Mouse (Mus musculus) limb, embryonic 11.5 days (tissue): Measurements from ENCODE around the gene Plekho2. TPM values are rescaled to one million over a fixed set of nuclear protein-coding genes. Genes with fewer than 3 reads are reported as not detected.
A peak's percentile ranks its signal among the peaks of the same experiment; 100 is the strongest.

Experiments used
- ATAC-seq: fragments of 200-750 bp; cut with Nextera tagmentation; 2 replicates; pipeline ENCODE4 v1.8.0; 2017; ENCODE audit warnings: low read depth; ENCODE audit not compliant: insufficient number of reproducible peaks, low FRiP score, low TSS enrichment
- DNase-seq: peaks from one replicate; pipeline ENCODE4 v3.0.0-alpha.2; 2015; ENCODE audit warnings: low spot score
- H3K27ac ChIP-seq: fragments of 300-500 bp; sonication (generic); replicated peaks from 2 replicates; pipeline ENCODE4 v1.5.1; 2014; ENCODE audit warnings: low read depth, mild to moderate bottlenecking, low read length
- H3K27me3 ChIP-seq: fragments of 300-500 bp; sonication (generic); 2 replicates; pipeline ENCODE4 v1.6.1; 2014; ENCODE audit warnings: mild to moderate bottlenecking, low read length, mixed read lengths; ENCODE audit not compliant: control insufficient read depth, insufficient read depth
- H3K36me3 ChIP-seq: fragments of 300-500 bp; sonication (generic); 2 replicates; pipeline ENCODE4 v1.6.1; 2014; ENCODE audit warnings: mild to moderate bottlenecking, low read length, moderate library complexity, mixed read lengths; ENCODE audit not compliant: control insufficient read depth, insufficient read depth
- H3K4me1 ChIP-seq: fragments of 300-500 bp; sonication (generic); 2 replicates; pipeline ENCODE4 v1.6.1; 2014; ENCODE audit warnings: low read length, mixed read lengths; ENCODE audit not compliant: control insufficient read depth, insufficient read depth
- H3K4me2 ChIP-seq: fragments of 300-500 bp; sonication (generic); 2 replicates; pipeline ENCODE4 v1.6.1; 2014; ENCODE audit warnings: low read depth, mild to moderate bottlenecking, moderate library complexity; ENCODE audit not compliant: severe bottlenecking
- H3K4me3 ChIP-seq: fragments of 300-500 bp; sonication (generic); 2 replicates; pipeline ENCODE4 v1.5.1; 2014; ENCODE audit warnings: low read depth, low read length
- H3K9ac ChIP-seq: fragments of 300-500 bp; sonication (generic); 2 replicates; pipeline ENCODE4 v1.6.1; 2014; ENCODE audit warnings: mild to moderate bottlenecking, low read length
- H3K9me3 ChIP-seq: fragments of 300-500 bp; sonication (generic); 2 replicates; pipeline ENCODE4 v1.6.1; 2016; ENCODE audit warnings: low read length; ENCODE audit not compliant: control insufficient read depth
- WGBS: fragments of 180-500 bp; shearing (Covaris S2); extraction: QIAGEN DNeasy Blood & Tissue Kit; methylation state at CpG from one replicate; pipeline ENCODE4 v1.1.7; 2014; 5-methylcytosine and 5-hydroxymethylcytosine counted together
- polyA plus RNA-seq: library from polyadenylated mRNA; unstranded; fragments of >200 nt; fragmentation: Nextera tagmentation; extraction: Ambion mirVana; gene quantifications from 2 replicates; pipeline ENCODE4 v1.2.1, GENCODE M21; 2014

Plekho2 gene
- polyA plus RNA-seq, 1 experiment from 2014 or later, result 12.2 TPM

DNA sequence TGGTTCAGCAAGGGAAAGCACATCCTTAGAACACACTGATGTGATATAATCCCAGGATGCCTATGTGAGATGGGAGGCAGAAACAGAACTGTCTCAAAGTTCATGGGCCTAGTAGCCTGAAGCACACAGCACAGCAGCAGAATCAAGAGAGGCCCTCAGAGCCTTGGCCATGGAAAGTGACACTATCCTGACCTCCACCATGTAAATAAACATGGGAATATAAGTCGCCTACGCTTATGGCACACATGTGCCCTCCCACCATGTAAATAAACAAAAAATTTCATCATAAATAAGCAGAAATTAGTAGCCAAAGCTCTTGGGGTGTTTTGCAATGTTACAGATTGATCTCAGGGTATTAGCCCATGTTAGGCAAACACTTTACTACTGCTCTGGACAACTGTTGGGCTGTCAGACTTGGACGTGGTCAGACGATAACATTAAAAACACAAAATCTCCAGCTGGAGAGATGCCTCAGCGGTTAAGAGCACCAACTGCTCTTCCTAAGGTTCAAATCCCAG is 32.2 kb upstream of the Plekho2 start:
- ATAC-seq (no peak), DNase-seq (no peak)
- WGBS, result 86% methylated on average over 5 of the region's 5 CpGs
- Histone ChIP-seq H3K4me2 (no peak overlapping the region), H3K27me3 (no peaks in the 10 kb centered on the region), H3K4me1 (no peaks in the 10 kb centered on the region), H3K4me3 (no peak overlapping the region), H3K36me3 (no peaks in the 10 kb centered on the region), H3K9me3 (no peaks in the 10 kb centered on the region), H3K9ac (no peak overlapping the region), H3K27ac (no peak overlapping the region)

GRCm38 (mm10) chr9:65607120-65607519 is 27.3 kb upstream of the Plekho2 start:
- H3K9me3 ChIP-seq, result no peaks in the 10 kb centered on the region
- no peak overlapping the region for H3K9ac ChIP-seq
- DNase-seq (no peak), ATAC-seq (no peak)
- no peaks in the 10 kb centered on the region for H3K27me3 ChIP-seq
- WGBS, result 66% methylated on average over 2 of the region's 2 CpGs
- H3K4me3 ChIP-seq, result no peak overlapping the region
- peaks cover 3% of the 10 kb centered on the region; the same call in 1 of the 2 replicates for H3K4me1 ChIP-seq
- no peak overlapping the region for H3K27ac ChIP-seq
- no peaks in the 10 kb centered on the region for H3K36me3 ChIP-seq
- H3K4me2 ChIP-seq, result no peak overlapping the region

DNA sequence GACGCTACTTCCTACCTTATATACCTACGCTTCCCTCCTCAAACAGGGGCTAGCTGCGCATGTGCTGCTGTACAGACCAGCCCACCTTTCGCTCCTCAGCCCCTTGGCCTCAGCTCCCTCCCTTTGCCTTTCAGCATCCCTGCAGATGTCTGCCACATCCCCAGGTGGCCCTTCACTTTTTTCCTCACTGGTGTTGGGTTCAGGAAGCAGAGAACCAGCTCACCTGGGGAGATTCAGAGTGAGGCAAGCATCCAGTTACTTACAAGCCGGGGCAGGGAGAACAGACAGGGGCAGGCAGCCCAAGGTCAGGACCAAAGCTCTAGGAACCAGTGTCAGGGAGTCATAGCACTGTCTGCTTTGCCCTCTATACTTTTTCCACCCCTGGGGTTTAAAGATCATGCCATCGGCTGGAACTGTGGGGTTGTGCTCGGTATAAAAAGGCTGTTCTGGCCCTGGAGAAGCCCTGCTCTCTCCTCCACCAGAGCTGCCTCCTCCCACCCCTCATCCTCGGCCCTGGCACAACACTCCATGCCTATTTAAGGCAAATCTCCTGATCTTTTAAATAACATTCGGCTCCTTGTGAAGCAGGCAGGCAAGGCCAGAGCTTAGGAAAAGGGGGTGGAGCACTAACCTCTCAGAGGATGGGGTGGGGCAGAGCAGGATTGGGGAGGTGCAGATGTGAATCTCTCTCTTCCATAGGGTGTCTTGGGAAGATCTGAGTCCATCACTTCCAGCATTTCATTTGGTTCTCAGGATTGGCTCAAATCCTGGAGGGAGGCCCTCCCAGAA is 26.7 kb upstream of the Plekho2 start:
- Histone ChIP-seq H3K36me3 (no peaks in the 10 kb centered on the region), H3K9ac (0 out of 2 replicates have a peak overlapping the region, but pooled peaks have one; percentile 1), H3K9me3 (no peaks in the 10 kb centered on the region), H3K27ac (no peak overlapping the region), H3K4me2 (no peak overlapping the region), H3K4me3 (no peak overlapping the region), H3K27me3 (no peaks in the 10 kb centered on the region), H3K4me1 (peaks cover 3% of the 10 kb centered on the region; the same call in 1 of the 2 replicates)
- DNase-seq (no peak), ATAC-seq (no peak)
- 34% methylated on average over 9 of the region's 9 CpGs for WGBS

DNA sequence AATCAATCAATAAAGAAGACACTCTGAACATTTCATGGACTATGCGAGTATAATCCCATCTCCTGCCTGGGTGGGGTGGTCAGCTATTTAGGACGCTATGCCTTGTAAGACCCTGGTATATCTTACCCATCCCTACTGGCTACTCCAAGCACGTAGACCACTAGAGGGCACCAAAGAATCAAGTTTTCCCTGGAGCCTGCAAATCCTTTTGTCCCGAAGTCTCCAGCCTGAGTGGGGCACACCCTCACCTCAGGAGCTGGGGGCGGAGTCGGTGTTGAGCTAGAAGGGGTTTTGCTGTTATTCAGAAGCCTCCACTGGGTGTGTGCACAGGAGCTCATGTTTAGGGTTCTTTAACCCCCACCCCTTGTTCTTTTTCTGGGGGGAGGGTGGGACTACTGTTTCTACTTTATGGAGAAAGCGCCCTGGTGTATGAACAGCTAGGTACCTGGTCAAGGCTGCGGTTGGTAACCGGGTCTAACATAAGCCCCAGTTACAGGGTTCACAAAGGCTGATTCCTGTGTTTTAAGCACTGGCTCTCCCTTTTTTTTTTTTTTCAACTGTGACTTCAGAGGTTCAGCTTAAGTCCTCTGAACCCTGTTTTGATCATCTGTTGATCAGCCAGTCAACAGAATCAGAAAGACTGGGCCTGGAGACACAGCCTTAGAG is 25.8 kb upstream of the Plekho2 start:
- ATAC-seq, result peak; percentile 83
- H3K9ac ChIP-seq, result 0 out of 2 replicates have a peak overlapping the region, but pooled peaks have one; percentile 1
- H3K4me1 ChIP-seq, result peaks cover 3% of the 10 kb centered on the region; the same call in 1 of the 2 replicates
- no peaks in the 10 kb centered on the region for H3K27me3 ChIP-seq
- H3K36me3 ChIP-seq, result no peaks in the 10 kb centered on the region
- H3K9me3 ChIP-seq, result no peaks in the 10 kb centered on the region
- no peak overlapping the region for H3K4me2 ChIP-seq
- H3K27ac ChIP-seq, result no peak overlapping the region
- peak; percentile 92 for DNase-seq
- WGBS, result 10% methylated on average over 9 of the region's 9 CpGs
- H3K4me3 ChIP-seq, result no peak overlapping the region

DNA sequence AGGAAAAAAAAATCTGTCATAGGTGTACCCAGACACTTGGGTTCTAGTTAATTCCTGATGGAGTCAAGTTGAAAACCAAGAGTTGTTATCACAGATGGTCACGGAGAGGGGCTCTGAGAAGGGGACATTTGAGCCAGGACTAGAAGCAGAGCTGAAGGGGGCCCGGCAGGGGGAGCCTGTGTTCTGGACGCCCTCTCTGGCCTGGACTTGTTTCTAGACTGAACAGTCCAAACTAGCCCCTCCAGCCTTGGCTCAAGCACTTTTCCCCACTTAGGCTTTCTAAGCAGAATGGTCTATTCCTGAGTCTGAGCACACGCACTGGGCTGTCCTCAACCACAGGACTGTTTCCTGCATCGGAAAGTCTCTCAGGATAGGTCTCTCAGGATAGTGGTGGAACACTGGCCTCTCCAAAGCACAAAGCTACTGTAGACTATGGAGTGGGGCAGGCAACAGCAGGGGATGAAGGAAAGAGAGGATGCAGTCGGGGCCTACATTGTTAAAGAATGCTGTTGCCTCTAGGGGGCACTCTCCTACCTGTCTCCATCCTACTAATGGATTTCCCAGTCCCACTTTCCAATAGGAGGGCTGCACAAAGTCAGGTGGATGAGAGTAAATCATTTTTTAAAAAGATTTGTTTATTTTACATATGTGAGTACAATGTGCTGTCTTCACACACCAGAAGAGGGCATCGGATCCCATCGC is 23.7 kb upstream of the Plekho2 start:
- no peaks in the 10 kb centered on the region for H3K36me3 ChIP-seq
- no peak for DNase-seq
- WGBS, result 55% methylated on average over 8 of the region's 8 CpGs

GRCm38 (mm10) chr9:65600951-65601350 is 21.1 kb upstream of the Plekho2 start:
- Histone ChIP-seq H3K4me2 (no peak overlapping the region), H3K4me3 (no peak overlapping the region), H3K27ac (no peak overlapping the region), H3K4me1 (no peaks in the 10 kb centered on the region), H3K9me3 (no peaks in the 10 kb centered on the region), H3K27me3 (no peaks in the 10 kb centered on the region), H3K36me3 (no peaks in the 10 kb centered on the region), H3K9ac (no peak overlapping the region)
- no peak for ATAC-seq
- no peak for DNase-seq
- 70% methylated on average over 2 of the region's 2 CpGs for WGBS

More for the DNA sequence above, 23.7 kb upstream of the Plekho2 start:
- Histone ChIP-seq H3K4me2 (no peak overlapping the region), H3K9me3 (no peaks in the 10 kb centered on the region), H3K27me3 (no peaks in the 10 kb centered on the region), H3K9ac (no peak overlapping the region), H3K4me1 (peaks cover 3% of the 10 kb centered on the region; the same call in 1 of the 2 replicates), H3K27ac (no peak overlapping the region), H3K4me3 (no peak overlapping the region)
- ATAC-seq, result no peak

- H3K9me3 ChIP-seq, result no peaks in the 10 kb centered on the region
- H3K4me2 ChIP-seq, result no peak overlapping the region
- H3K9ac ChIP-seq, result no peak overlapping the region
- no peaks in the 10 kb centered on the region for H3K27me3 ChIP-seq
- peak; percentile 64 for DNase-seq
- no peak overlapping the region for H3K27ac ChIP-seq
- WGBS, result 44% methylated on average over 8 of the region's 11 CpGs
- no peak overlapping the region for H3K4me3 ChIP-seq
- H3K4me1 ChIP-seq, result no peaks in the 10 kb centered on the region
- ATAC-seq, result no peak
- H3K36me3 ChIP-seq, result peaks cover 5% of the 10 kb centered on the region; the same call in 1 of the 2 replicates
Observed at GRCm38 (mm10) chr9:65598765-65599249, 19.0 kb upstream of the Plekho2 start.

- WGBS, result 83% methylated on average over 9 of the region's 9 CpGs
- no peaks in the 10 kb centered on the region for H3K27me3 ChIP-seq
- ATAC-seq (no peak), DNase-seq (no peak)
- H3K4me3 ChIP-seq, result no peak overlapping the region
- peaks cover 20% of the 10 kb centered on the region for H3K36me3 ChIP-seq
- H3K9ac ChIP-seq, result no peak overlapping the region
- H3K4me1 ChIP-seq, result peaks cover 9% of the 10 kb centered on the region
- H3K4me2 ChIP-seq, result no peak overlapping the region
- no peaks in the 10 kb centered on the region for H3K9me3 ChIP-seq
- H3K27ac ChIP-seq, result no peak overlapping the region
Observed at GRCm38 (mm10) chr9:65593596-65593995, 13.8 kb upstream of the Plekho2 start.
